Mouse (Mus musculus): ENCODE results near the gene Hvcn1.

DNA sequence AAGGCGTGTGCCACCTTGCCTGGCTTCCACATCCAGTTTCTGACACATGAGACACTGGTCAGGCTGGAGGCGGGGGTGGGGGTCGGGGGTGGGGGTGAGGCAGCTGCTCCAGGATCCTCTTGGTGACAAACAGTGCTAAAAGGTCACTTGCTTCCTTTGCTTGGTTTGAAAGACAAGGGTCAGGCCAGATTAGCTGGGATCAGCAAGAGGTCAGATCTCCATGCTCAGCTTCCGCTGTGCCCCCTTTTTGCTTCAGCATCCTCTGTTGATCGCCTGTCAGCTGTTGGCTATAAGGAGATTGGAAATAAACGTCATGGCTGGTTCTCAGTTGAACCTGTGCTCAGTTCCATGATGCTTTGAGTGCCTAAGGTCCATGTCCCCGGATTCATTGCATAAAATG is 16.1 kb upstream of the Hvcn1 start:
- TF ChIP-seq CTCF (IDR thresholded peaks at IDR 0.05; ENCODE audit: extremely low read depth, insufficient read depth, insufficient read length, insufficient replicate concordance): no peak
- no peak for TF ChIP-seq POLR2A (IDR thresholded peaks at IDR 0.05; ENCODE audit: low read depth, low read length)
